Mouse (Mus musculus): ENCODE results near the gene Gtf2f2.

- no peak for TF ChIP-seq CTCF (conservative IDR thresholded peaks at IDR 0.05 in 1 of 2, IDR thresholded peaks at IDR 0.05 in 1 of 2; ENCODE audit: low read depth in 2 of 2, low read length in 2 of 2)
- TF ChIP-seq USF2 (conservative IDR thresholded peaks at IDR 0.05; ENCODE audit: low read depth, low read length) = no peak
- TF ChIP-seq E2F4 (IDR thresholded peaks at IDR 0.05; ENCODE audit: insufficient replicate concordance, low read depth, low read length) = no peak
- no peak for TF ChIP-seq POLR2A (IDR thresholded peaks at IDR 0.05; ENCODE audit: low read depth, low read length)
- TF ChIP-seq MAZ (IDR thresholded peaks at IDR 0.05; ENCODE audit: low read depth, low read length) = no peak
Observed at GRCm38 (mm10) chr14:75871111-75871510, 139.6 kb downstream of the Gtf2f2 start.
